Mouse (Mus musculus): ENCODE data around the gene Gm3269. TPM values are rescaled to one million over a fixed set of nuclear protein-coding genes. Genes with fewer than 3 reads are reported as not detected.
"Not testable (repeated sequence)": the region's sequence is repeated elsewhere in the genome, so short reads cannot be mapped to it uniquely, and the experiment has no call there.

Gm3269 gene
- polyA plus RNA-seq (2015; fragmentation: Nextera tagmentation; extraction: Ambion mirVana): not detected in 2 replicates

GRCm38 (mm10) chr14:4837806-4838205, at the start of gene Gm3269:
Gene Gm3269, plus strand, starts transcription at chr14:4838106.
- H3K9me3 ChIP-seq (ENCODE audit: control insufficient read depth, low read length); H3K4me2 ChIP-seq (ENCODE audit: low read length); H3K4me3 ChIP-seq (ENCODE audit: low read length); ATAC-seq; H3K9ac ChIP-seq (ENCODE audit: low read depth, low read length); H3K27me3 ChIP-seq (replicated peaks; ENCODE audit: control insufficient read depth, insufficient read depth, low read length); H3K27ac ChIP-seq (ENCODE audit: low read depth, low read length); H3K36me3 ChIP-seq (ENCODE audit: control insufficient read depth, insufficient read depth, low read length); H3K4me1 ChIP-seq (ENCODE audit: control insufficient read depth, insufficient read depth, low read depth, low read length): not testable (repeated sequence)
- WGBS: no CpG with 5 or more reads among the region's 4 CpGs

- not testable (repeated sequence) for H3K4me2 ChIP-seq (ENCODE audit: low read length); H3K4me3 ChIP-seq (ENCODE audit: low read length); H3K27ac ChIP-seq (ENCODE audit: low read depth, low read length); H3K36me3 ChIP-seq (ENCODE audit: control insufficient read depth, insufficient read depth, low read length); H3K9ac ChIP-seq (ENCODE audit: low read depth, low read length); H3K4me1 ChIP-seq (ENCODE audit: control insufficient read depth, insufficient read depth, low read depth, low read length); H3K9me3 ChIP-seq (ENCODE audit: control insufficient read depth, low read length); H3K27me3 ChIP-seq (replicated peaks; ENCODE audit: control insufficient read depth, insufficient read depth, low read length); ATAC-seq
- 84% methylated on average over 6 of the region's 6 CpGs for WGBS
These were observed 31.5 kb upstream of the Gm3269 start for GRCm38 (mm10) chr14:4806421-4806820.

GRCm38 (mm10) chr14:4821950-4822349, 16.0 kb upstream of the Gm3269 start:
- H3K4me2 ChIP-seq (ENCODE audit: low read length); H3K4me1 ChIP-seq (ENCODE audit: control insufficient read depth, insufficient read depth, low read depth, low read length); H3K27me3 ChIP-seq (replicated peaks; ENCODE audit: control insufficient read depth, insufficient read depth, low read length); H3K4me3 ChIP-seq (ENCODE audit: low read length); ATAC-seq; H3K9me3 ChIP-seq (ENCODE audit: control insufficient read depth, low read length); H3K27ac ChIP-seq (ENCODE audit: low read depth, low read length); H3K9ac ChIP-seq (ENCODE audit: low read depth, low read length); H3K36me3 ChIP-seq (ENCODE audit: control insufficient read depth, insufficient read depth, low read length): not testable (repeated sequence)
- WGBS: 73% methylated on average over 4 of the region's 7 CpGs

GRCm38 (mm10) chr14:4855299-4855980, 17.5 kb downstream of the Gm3269 start, which contains the start of gene Gm3264:
Gene Gm3264, plus strand, starts transcription at chr14:4855576.
- H3K4me3 ChIP-seq (ENCODE audit: low read length): peak within 1 kb of the TSS; percentile 44
- H3K9ac ChIP-seq (ENCODE audit: low read depth, low read length): peak within 1 kb of the TSS; percentile 65
- 7% methylated on average over 15 of the region's 59 CpGs for WGBS
- ATAC-seq; H3K4me1 ChIP-seq (ENCODE audit: control insufficient read depth, insufficient read depth, low read depth, low read length); H3K36me3 ChIP-seq (ENCODE audit: control insufficient read depth, insufficient read depth, low read length); H3K9me3 ChIP-seq (ENCODE audit: control insufficient read depth, low read length); H3K27ac ChIP-seq (ENCODE audit: low read depth, low read length); H3K27me3 ChIP-seq (replicated peaks; ENCODE audit: control insufficient read depth, insufficient read depth, low read length): not testable (repeated sequence)
- peak within 1 kb of the TSS; percentile 50 for H3K4me2 ChIP-seq (ENCODE audit: low read length)

GRCm38 (mm10) chr14:4892116-4892515, 54.2 kb downstream of the Gm3269 start, which contains the start of gene Gm3278:
Gene Gm3278, plus strand, starts transcription at chr14:4892416.
- H3K9me3 ChIP-seq (ENCODE audit: control insufficient read depth, low read length); H3K27ac ChIP-seq (ENCODE audit: low read depth, low read length); H3K36me3 ChIP-seq (ENCODE audit: control insufficient read depth, insufficient read depth, low read length); ATAC-seq; H3K4me1 ChIP-seq (ENCODE audit: control insufficient read depth, insufficient read depth, low read depth, low read length); H3K27me3 ChIP-seq (replicated peaks; ENCODE audit: control insufficient read depth, insufficient read depth, low read length); H3K4me3 ChIP-seq (ENCODE audit: low read length); H3K9ac ChIP-seq (ENCODE audit: low read depth, low read length); H3K4me2 ChIP-seq (ENCODE audit: low read length): not testable (repeated sequence)
- no CpG with 5 or more reads among the region's 3 CpGs for WGBS

Other genes with a start within 250 kb of the Gm3269 start
- not detected in 2 replicates for gene Gm8159, start 205.8 kb upstream of the Gm3269 start, polyA plus RNA-seq (2015; fragmentation: Nextera tagmentation; extraction: Ambion mirVana)
- 1.6 and 2.0 TPM in 2 replicates for gene Gm3239, start 173.9 kb upstream of the Gm3269 start, polyA plus RNA-seq (2015; fragmentation: Nextera tagmentation; extraction: Ambion mirVana)
- not detected in 2 replicates for gene Gm7876, start 128.9 kb upstream of the Gm3269 start, polyA plus RNA-seq (2015; fragmentation: Nextera tagmentation; extraction: Ambion mirVana)
- gene Gm3252, start 111.3 kb upstream of the Gm3269 start, polyA plus RNA-seq (2015; fragmentation: Nextera tagmentation; extraction: Ambion mirVana): 3.0 and 3.8 TPM in 2 replicates
- not detected in 2 replicates for gene Gm9602, start 61.8 kb upstream of the Gm3269 start, polyA plus RNA-seq (2015; fragmentation: Nextera tagmentation; extraction: Ambion mirVana)
- 3.1 and 3.6 TPM in 2 replicates for gene Gm3264, start 17.5 kb downstream of the Gm3269 start, polyA plus RNA-seq (2015; fragmentation: Nextera tagmentation; extraction: Ambion mirVana)
- gene Gm3278, start 54.3 kb downstream of the Gm3269 start, polyA plus RNA-seq (2015; fragmentation: Nextera tagmentation; extraction: Ambion mirVana): not detected in 2 replicates
- gene Gm8297, start 145.8 kb downstream of the Gm3269 start, polyA plus RNA-seq (2015; fragmentation: Nextera tagmentation; extraction: Ambion mirVana): not detected in 2 replicates
- 0.95 TPM in 1 of 2 replicates, not detected in the other for gene Gm3298, start 177.8 kb downstream of the Gm3269 start, polyA plus RNA-seq (2015; fragmentation: Nextera tagmentation; extraction: Ambion mirVana)
- gene 4930555G01Rik, start 212.5 kb downstream of the Gm3269 start, polyA plus RNA-seq (2015; fragmentation: Nextera tagmentation; extraction: Ambion mirVana): not detected in 2 replicates
- gene Gm8281, start 232.9 kb downstream of the Gm3269 start, polyA plus RNA-seq (2015; fragmentation: Nextera tagmentation; extraction: Ambion mirVana): 12.8 and 13.1 TPM in 2 replicates

Measured in hindbrain, embryonic 16.5 days (tissue).